ENCODE assay signal across 1 mouse cellular context in the genomic region with DNA sequence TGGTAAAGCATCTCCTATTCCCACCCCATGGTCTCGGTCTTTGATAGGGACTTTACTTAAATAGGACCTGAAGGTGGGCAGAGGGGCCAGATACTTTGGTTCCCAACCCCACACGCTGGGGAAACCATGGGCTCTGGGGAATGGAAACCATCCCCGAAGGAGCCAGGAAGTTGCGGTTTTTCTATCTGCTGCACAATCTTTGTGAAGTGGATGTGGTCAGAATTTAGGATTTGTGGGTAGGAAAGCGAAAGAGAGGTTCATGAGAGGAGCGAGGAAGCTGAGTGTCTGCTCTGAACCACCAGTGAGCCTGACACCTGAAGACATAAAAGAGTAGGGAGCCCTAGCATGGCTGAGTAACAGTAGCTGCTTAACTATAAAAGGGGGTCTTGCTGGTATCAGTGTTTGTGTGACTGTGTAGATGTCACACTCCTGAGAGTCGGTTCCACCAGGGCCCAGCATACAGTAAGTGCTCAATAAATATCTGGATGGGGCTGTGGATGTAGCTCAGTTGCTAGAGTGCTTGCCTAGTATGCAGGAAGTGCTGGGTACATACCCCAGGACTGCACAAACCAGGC.
TF ChIP-seq lines count a peak whose summit lies in the region.

No protein-coding gene starts in this region.

TF ChIP-seq in CH12.LX, 34 proteins besides CTCF, POLR2A, EP300 and RAD21 (continued from another document):
- no peak for TF ChIP-seq NRF1 (IDR thresholded peaks at IDR 0.05; ENCODE audit: low read depth, low read length)
- no peak for TF ChIP-seq TCF12 (IDR thresholded peaks at IDR 0.05; ENCODE audit: low read depth, low read length)
